Comparison of ENCODE assay signal across 8 mouse cellular contexts in genomic region chr5:91138970-91139369, GRCm38 (mm10). TPM values are rescaled to one million over a fixed set of nuclear protein-coding genes. Genes with fewer than 3 reads are reported as not detected.
DNase-seq lines count a peak whose midpoint lies in the region; ATAC-seq and TF ChIP-seq lines count a peak whose summit lies in the region.

No protein-coding gene starts in this region.

- H3K9me3 ChIP-seq in heart, embryonic 12.5 days (replicated peaks): no peaks in the 10 kb centered on the region
- no peaks in the 10 kb centered on the region for H3K9me3 ChIP-seq in ES-Bruce4 (replicated peaks; ENCODE audit: control insufficient read depth, insufficient read depth, low read length, poor library complexity, severe bottlenecking)
- no peaks in the 10 kb centered on the region for H3K9me3 ChIP-seq in forebrain, postnatal 0 days (ENCODE audit: low read length)
- H3K9me3 ChIP-seq in liver, postnatal 0 days (ENCODE audit: low read length): no peaks in the 10 kb centered on the region

- H3K9ac ChIP-seq in heart, embryonic 12.5 days: peak overlapping the region; percentile 63; the same call in 1 of the 2 replicates
- no peak overlapping the region for H3K9ac ChIP-seq in ES-Bruce4 (ENCODE audit: low read depth, poor library complexity, severe bottlenecking)
- H3K9ac ChIP-seq in forebrain, postnatal 0 days: peak overlapping the region; percentile 55
- no peak overlapping the region for H3K9ac ChIP-seq in liver, postnatal 0 days (replicated peaks)

- no peak for TF ChIP-seq POLR2A in ES-Bruce4 (IDR thresholded peaks at IDR 0.05; ENCODE audit: insufficient read depth, low read length)

- H3K4me3 ChIP-seq in heart, embryonic 12.5 days: peak overlapping the region; percentile 64
- peak overlapping the region; percentile 29 for H3K4me3 ChIP-seq in ES-Bruce4 (ENCODE audit: low read depth, low read length)
- H3K4me3 ChIP-seq in forebrain, postnatal 0 days (ENCODE audit: low read depth, low read length): peak overlapping the region; percentile 55
- peak overlapping the region; percentile 44 for H3K4me3 ChIP-seq in liver, postnatal 0 days (ENCODE audit: low read depth, low read length)

- no peak for TF ChIP-seq CTCF in ES-Bruce4 (IDR thresholded peaks at IDR 0.05; ENCODE audit: low read depth, low read length)
- no peak for TF ChIP-seq CTCF in forebrain, postnatal 0 days (IDR thresholded peaks at IDR 0.05; ENCODE audit: low read depth)
- TF ChIP-seq CTCF in liver, postnatal 0 days (IDR thresholded peaks at IDR 0.05; ENCODE audit: low read depth): no peak

- ATAC-seq in heart, embryonic 12.5 days (ENCODE audit: insufficient number of reproducible peaks, low FRiP score): no peak
- no peak for ATAC-seq in forebrain, postnatal 0 days
- no peak for ATAC-seq in liver, postnatal 0 days
- no peak for ATAC-seq in megakaryocyte progenitor cell, adult 5-6 weeks (replicated peaks; ENCODE audit: poor library complexity)

- H3K4me2 ChIP-seq in heart, embryonic 12.5 days: peak overlapping the region; percentile 89
- H3K4me2 ChIP-seq in forebrain, postnatal 0 days (ENCODE audit: low read depth): peak overlapping the region; percentile 94
- peak overlapping the region; percentile 80 for H3K4me2 ChIP-seq in liver, postnatal 0 days (ENCODE audit: low read depth, low read length)

- no peak for DNase-seq in heart, adult 18-20 months
- DNase-seq in forebrain, postnatal 0 days: peak; percentile 2
- DNase-seq in liver, postnatal 0 days: no peak
- DNase-seq in T-cell, adult 2 months (ENCODE audit: low spot score): no peak
- DNase-seq in thymus, postnatal 14 days: no peak

- no peaks in the 10 kb centered on the region for H3K36me3 ChIP-seq in heart, embryonic 12.5 days
- H3K36me3 ChIP-seq in ES-Bruce4 (ENCODE audit: control insufficient read depth, insufficient read depth, low read length, poor library complexity, severe bottlenecking): no peaks in the 10 kb centered on the region
- no peaks in the 10 kb centered on the region for H3K36me3 ChIP-seq in forebrain, postnatal 0 days (ENCODE audit: insufficient read depth)
- no peaks in the 10 kb centered on the region for H3K36me3 ChIP-seq in liver, postnatal 0 days (replicated peaks; ENCODE audit: insufficient read depth, low read length)

- 2% methylated on average over 7 of the region's 7 CpGs for WGBS in heart, embryonic 12.5 days
- 8% methylated on average over 7 of the region's 7 CpGs for WGBS in forebrain, postnatal 0 days
- 6% methylated on average over 7 of the region's 7 CpGs for WGBS in liver, postnatal 0 days (ENCODE audit: insufficient replicate concordance)

- H3K4me1 ChIP-seq in heart, embryonic 12.5 days (replicated peaks): no peaks in the 10 kb centered on the region; the same call in 1 of the 2 replicates
- no peaks in the 10 kb centered on the region for H3K4me1 ChIP-seq in ES-Bruce4 (ENCODE audit: control insufficient read depth, insufficient read depth, low read length)
- H3K4me1 ChIP-seq in forebrain, postnatal 0 days (ENCODE audit: insufficient read depth): no peaks in the 10 kb centered on the region
- no peaks in the 10 kb centered on the region for H3K4me1 ChIP-seq in liver, postnatal 0 days (ENCODE audit: insufficient read depth)

- H3K27ac ChIP-seq in heart, embryonic 12.5 days (ENCODE audit: poor library complexity, severe bottlenecking): no peak overlapping the region
- no peak overlapping the region for H3K27ac ChIP-seq in ES-Bruce4 (ENCODE audit: insufficient read depth, low read length)
- H3K27ac ChIP-seq in forebrain, postnatal 0 days (ENCODE audit: low read depth, low read length): no peak overlapping the region
- H3K27ac ChIP-seq in liver, postnatal 0 days (ENCODE audit: low read depth): no peak overlapping the region

- TF ChIP-seq EP300 in ES-Bruce4 (IDR thresholded peaks at IDR 0.05; ENCODE audit: insufficient read depth, low read depth, low read length): no peak
- TF ChIP-seq EP300 in liver, postnatal 0 days (IDR thresholded peaks at IDR 0.05; ENCODE audit: low read depth): no peak

- peaks cover 19% of the 10 kb centered on the region for H3K27me3 ChIP-seq in heart, embryonic 12.5 days (replicated peaks)
- 0 out of 2 replicates have a peak, but pooled peaks cover 2% of the 10 kb centered on the region for H3K27me3 ChIP-seq in ES-Bruce4 (ENCODE audit: control insufficient read depth, insufficient read depth, low read length, poor library complexity, severe bottlenecking)
- peaks cover 18% of the 10 kb centered on the region for H3K27me3 ChIP-seq in forebrain, postnatal 0 days (ENCODE audit: insufficient read depth, low read length)
- peaks cover 34% of the 10 kb centered on the region for H3K27me3 ChIP-seq in liver, postnatal 0 days (ENCODE audit: insufficient read depth, low read length)

RNA-seq across cellular contexts. Expression of gene Areg, which starts 0.4 kb away (rescaled TPM):
- polyA plus RNA-seq in heart, embryonic 12.5 days (2016; fragmentation: Nextera tagmentation; extraction: Ambion mirVana): 0.37 and 0.51 TPM in 2 replicates
- not detected for total RNA-seq in heart, adult 18-20 months (2021)
- polyA plus RNA-seq in ES-Bruce4 (2011; ENCODE audit: insufficient read depth, insufficient read length, low read depth, missing spikeins): not detected in 2 replicates
- total RNA-seq in forebrain, postnatal 0 days (2014; rRNA removed): 0.23 TPM in 1 of 2 replicates, not detected in the other
- 0.23 and 0.54 TPM in 2 replicates for polyA plus RNA-seq in forebrain, postnatal 0 days (2015; fragmentation: Nextera tagmentation; extraction: Ambion mirVana)
- not detected in 2 replicates for polyA plus RNA-seq in liver, postnatal 0 days (2015; fragmentation: Nextera tagmentation; extraction: Ambion mirVana)
- total RNA-seq in megakaryocyte progenitor cell, adult 5-6 weeks (2015): 0.27 TPM in 1 of 2 replicates, not detected in the other
- not detected in 2 replicates for total RNA-seq in megakaryocyte progenitor cell, adult 5-6 weeks (2017)

Comparison
In these comparisons a context has a peak if more than half of its experiments do, and no peak if none do; other contexts are left out.
1. H3K9ac ChIP-seq: peak in heart, embryonic 12.5 days (single experiment) and forebrain, postnatal 0 days (single experiment); none in ES-Bruce4 (single experiment) and liver, postnatal 0 days (single experiment).
2. Peak in every context shown above with its lines, with median percentiles within 50 percentile points of each other: H3K4me2 ChIP-seq and H3K4me3 ChIP-seq.